Mouse (Mus musculus) liver, embryonic 11.5 days (tissue): Measurements from ENCODE around the gene Ankrd2. TPM values are rescaled to one million over a fixed set of nuclear protein-coding genes. Genes with fewer than 3 reads are reported as not detected.

Source experiments
- ATAC-seq: fragments of 200-750 bp; cut with Nextera tagmentation; replicated peaks from 2 replicates; pipeline ENCODE4 v1.8.0; 2017; ENCODE audit warnings: moderate number of reproducible peaks, mild to moderate bottlenecking, moderate TSS enrichment, moderate library complexity; ENCODE audit not compliant: low FRiP score
- DNase-seq: peaks from one replicate; pipeline ENCODE4 v3.0.0-alpha.2; 2017; ENCODE audit warnings: low spot score
- H3K27ac ChIP-seq: fragments of 300-500 bp; sonication (generic); 2 replicates; pipeline ENCODE4 v1.5.1; 2014; ENCODE audit warnings: mild to moderate bottlenecking, low read depth, low read length, control low read depth
- H3K27me3 ChIP-seq: fragments of 300-500 bp; sonication (generic); replicated peaks from 2 replicates; pipeline ENCODE4 v1.6.1; 2014; ENCODE audit warnings: low read length, mixed read lengths; ENCODE audit not compliant: control insufficient read depth, insufficient read depth
- H3K36me3 ChIP-seq: fragments of 300-500 bp; sonication (generic); 2 replicates; pipeline ENCODE4 v1.6.1; 2014; ENCODE audit warnings: mild to moderate bottlenecking, low read length, moderate library complexity, mixed read lengths; ENCODE audit not compliant: control insufficient read depth, insufficient read depth
- H3K4me1 ChIP-seq: fragments of 300-500 bp; sonication (generic); replicated peaks from 2 replicates; pipeline ENCODE4 v1.6.1; 2014; ENCODE audit warnings: low read length, mixed read lengths; ENCODE audit not compliant: control insufficient read depth, insufficient read depth
- H3K4me2 ChIP-seq: fragments of 300-500 bp; sonication (generic); 2 replicates; pipeline ENCODE4 v1.6.1; 2014; ENCODE audit warnings: mild to moderate bottlenecking, control low read depth, moderate library complexity
- H3K4me3 ChIP-seq: fragments of 300-500 bp; sonication (generic); 2 replicates; pipeline ENCODE4 v1.5.1; 2014; ENCODE audit warnings: low read depth, low read length, control low read depth
- H3K9ac ChIP-seq: fragments of 300-500 bp; sonication (generic); 2 replicates; pipeline ENCODE4 v1.6.1; 2014; ENCODE audit warnings: low read depth, low read length, control low read depth
- H3K9me3 ChIP-seq: fragments of 300-500 bp; sonication (generic); 2 replicates; pipeline ENCODE4 v1.6.1; 2016; ENCODE audit warnings: low read length, inconsistent platforms, mixed read lengths; ENCODE audit not compliant: control insufficient read depth
- WGBS: fragments of 180-500 bp; shearing (Covaris S2); extraction: QIAGEN DNeasy Blood & Tissue Kit; methylation state at CpG from one replicate; pipeline ENCODE4 v1.1.7; 2014; 5-methylcytosine and 5-hydroxymethylcytosine counted together
- polyA plus RNA-seq: library from polyadenylated mRNA; unstranded; fragments of >200 nt; fragmentation: Nextera tagmentation; extraction: Ambion mirVana; gene quantifications from 2 replicates; pipeline ENCODE4 v1.2.1, GENCODE M21; 2014

Gene Ankrd2
- polyA plus RNA-seq, 1 experiment from 2014 or later = not detected

- peaks cover 2% of the 10 kb centered on the region; the same call in 1 of the 2 replicates for H3K36me3 ChIP-seq
- H3K9me3 ChIP-seq = no peaks in the 10 kb centered on the region
- no peak within 1 kb of the TSS for H3K4me2 ChIP-seq
- 68% methylated on average over 4 of the region's 4 CpGs for WGBS
- no peaks in the 10 kb centered on the region for H3K27me3 ChIP-seq
- H3K4me1 ChIP-seq = no peaks in the 10 kb centered on the region
- no peak for ATAC-seq
- DNase-seq = no peak
- H3K9ac ChIP-seq = no peak within 1 kb of the TSS
- H3K27ac ChIP-seq = no peak within 1 kb of the TSS
- no peak within 1 kb of the TSS for H3K4me3 ChIP-seq
Observed at GRCm38 (mm10) chr19:42051948-42052347, 16.1 kb downstream of the Ankrd2 start, which contains the start of gene 4933411K16Rik. TSS of gene 4933411K16Rik (plus strand) at chr19:42052248.

- Histone ChIP-seq H3K9ac (no peak overlapping the region), H3K27me3 (no peaks in the 10 kb centered on the region), H3K4me2 (no peak overlapping the region), H3K9me3 (no peaks in the 10 kb centered on the region), H3K36me3 (peaks cover 2% of the 10 kb centered on the region; the same call in 1 of the 2 replicates), H3K4me3 (no peak overlapping the region), H3K4me1 (no peaks in the 10 kb centered on the region), H3K27ac (no peak overlapping the region)
- WGBS = 76% methylated on average over 6 of the region's 6 CpGs
- no peak for ATAC-seq
- DNase-seq = no peak
Observed at GRCm38 (mm10) chr19:42054255-42054654, 18.5 kb downstream of the Ankrd2 start.

GRCm38 (mm10) chr19:42055881-42056280 lies 20.1 kb downstream of the Ankrd2 start:
- Histone ChIP-seq H3K4me2 (no peak overlapping the region), H3K9me3 (no peaks in the 10 kb centered on the region), H3K4me3 (no peak overlapping the region), H3K9ac (no peak overlapping the region), H3K27me3 (no peaks in the 10 kb centered on the region), H3K27ac (no peak overlapping the region), H3K4me1 (no peaks in the 10 kb centered on the region), H3K36me3 (peaks cover 2% of the 10 kb centered on the region; the same call in 1 of the 2 replicates)
- DNase-seq (no peak), ATAC-seq (no peak)
- 88% methylated on average over 2 of the region's 2 CpGs for WGBS

GRCm38 (mm10) chr19:42056719-42057409 lies 21.1 kb downstream of the Ankrd2 start:
- Histone ChIP-seq H3K4me1 (no peaks in the 10 kb centered on the region), H3K4me2 (no peak overlapping the region), H3K36me3 (peaks cover 2% of the 10 kb centered on the region; the same call in 1 of the 2 replicates), H3K4me3 (no peak overlapping the region), H3K9ac (no peak overlapping the region), H3K27ac (no peak overlapping the region), H3K27me3 (no peaks in the 10 kb centered on the region), H3K9me3 (no peaks in the 10 kb centered on the region)
- WGBS = 73% methylated on average over 6 of the region's 6 CpGs
- ATAC-seq (no peak), DNase-seq (no peak)

DNA sequence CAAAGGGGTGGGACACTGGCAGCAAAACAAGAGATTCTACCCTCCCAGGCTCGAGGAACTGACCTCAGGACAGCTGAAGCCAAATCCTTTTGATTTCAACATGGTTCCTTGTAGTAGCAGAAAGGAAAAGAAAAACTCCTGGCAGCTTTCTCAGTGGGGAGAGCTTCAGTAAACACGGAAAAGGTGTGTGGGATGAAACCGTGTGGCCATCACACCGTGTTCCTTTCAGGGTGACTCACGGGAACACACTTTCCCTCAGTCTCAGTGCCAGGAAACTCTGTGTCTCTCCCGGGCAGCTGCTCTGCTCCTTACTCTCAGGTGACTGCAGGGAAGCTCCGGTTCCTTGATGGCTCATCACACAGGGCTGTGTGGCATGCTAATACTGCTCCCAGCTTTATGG lies 22.6 kb downstream of the Ankrd2 start:
- no peak overlapping the region for H3K27ac ChIP-seq
- WGBS = 60% methylated on average over 7 of the region's 7 CpGs
- no peaks in the 10 kb centered on the region for H3K4me1 ChIP-seq
- H3K27me3 ChIP-seq = no peaks in the 10 kb centered on the region
- ATAC-seq = no peak
- H3K9me3 ChIP-seq = no peaks in the 10 kb centered on the region
- H3K4me3 ChIP-seq = no peak overlapping the region
- no peak overlapping the region for H3K9ac ChIP-seq
- H3K36me3 ChIP-seq = no peaks in the 10 kb centered on the region
- H3K4me2 ChIP-seq = no peak overlapping the region
- DNase-seq = no peak

- H3K4me3 ChIP-seq = no peak overlapping the region
- DNase-seq (no peak), ATAC-seq (no peak)
- no peaks in the 10 kb centered on the region for H3K36me3 ChIP-seq
- WGBS = 88% methylated on average over 7 of the region's 7 CpGs
- H3K4me2 ChIP-seq = no peak overlapping the region
- H3K4me1 ChIP-seq = no peaks in the 10 kb centered on the region
- no peak overlapping the region for H3K9ac ChIP-seq
- H3K27ac ChIP-seq = no peak overlapping the region
- H3K27me3 ChIP-seq = no peaks in the 10 kb centered on the region
- H3K9me3 ChIP-seq = no peaks in the 10 kb centered on the region
Observed at GRCm38 (mm10) chr19:42061443-42061842, 25.6 kb downstream of the Ankrd2 start.

- Histone ChIP-seq H3K4me3 (no peak overlapping the region), H3K27me3 (no peaks in the 10 kb centered on the region), H3K4me2 (no peak overlapping the region), H3K27ac (no peak overlapping the region), H3K36me3 (no peaks in the 10 kb centered on the region), H3K9me3 (no peaks in the 10 kb centered on the region), H3K4me1 (no peaks in the 10 kb centered on the region; the same call in 1 of the 2 replicates), H3K9ac (no peak overlapping the region)
- ATAC-seq (no peak), DNase-seq (no peak)
- WGBS = 65% methylated on average over 11 of the region's 11 CpGs
Observed at GRCm38 (mm10) chr19:42068441-42069240, 32.8 kb downstream of the Ankrd2 start.

GRCm38 (mm10) chr19:42069241-42069525 lies 33.4 kb downstream of the Ankrd2 start:
- 61% methylated on average over 6 of the region's 6 CpGs for WGBS
- Histone ChIP-seq H3K27me3 (no peaks in the 10 kb centered on the region), H3K4me2 (no peak overlapping the region), H3K27ac (no peak overlapping the region), H3K9me3 (no peaks in the 10 kb centered on the region), H3K4me1 (no peaks in the 10 kb centered on the region; the same call in 1 of the 2 replicates), H3K4me3 (no peak overlapping the region), H3K9ac (no peak overlapping the region), H3K36me3 (no peaks in the 10 kb centered on the region)
- DNase-seq = no peak
- no peak for ATAC-seq
